Mouse (Mus musculus) layer of hippocampus, adult 9-10 months (tissue): ENCODE measurements around the gene Nip7.
"Not testable (repeated sequence)": the region's sequence is repeated elsewhere in the genome, so short reads cannot be mapped to it uniquely, and the experiment has no call there.

Experiments used
- DNase-seq: peaks from one replicate; pipeline ENCODE4 v3.0.0; 2022; ENCODE audit warnings: low spot score

Nip7 gene

DNA sequence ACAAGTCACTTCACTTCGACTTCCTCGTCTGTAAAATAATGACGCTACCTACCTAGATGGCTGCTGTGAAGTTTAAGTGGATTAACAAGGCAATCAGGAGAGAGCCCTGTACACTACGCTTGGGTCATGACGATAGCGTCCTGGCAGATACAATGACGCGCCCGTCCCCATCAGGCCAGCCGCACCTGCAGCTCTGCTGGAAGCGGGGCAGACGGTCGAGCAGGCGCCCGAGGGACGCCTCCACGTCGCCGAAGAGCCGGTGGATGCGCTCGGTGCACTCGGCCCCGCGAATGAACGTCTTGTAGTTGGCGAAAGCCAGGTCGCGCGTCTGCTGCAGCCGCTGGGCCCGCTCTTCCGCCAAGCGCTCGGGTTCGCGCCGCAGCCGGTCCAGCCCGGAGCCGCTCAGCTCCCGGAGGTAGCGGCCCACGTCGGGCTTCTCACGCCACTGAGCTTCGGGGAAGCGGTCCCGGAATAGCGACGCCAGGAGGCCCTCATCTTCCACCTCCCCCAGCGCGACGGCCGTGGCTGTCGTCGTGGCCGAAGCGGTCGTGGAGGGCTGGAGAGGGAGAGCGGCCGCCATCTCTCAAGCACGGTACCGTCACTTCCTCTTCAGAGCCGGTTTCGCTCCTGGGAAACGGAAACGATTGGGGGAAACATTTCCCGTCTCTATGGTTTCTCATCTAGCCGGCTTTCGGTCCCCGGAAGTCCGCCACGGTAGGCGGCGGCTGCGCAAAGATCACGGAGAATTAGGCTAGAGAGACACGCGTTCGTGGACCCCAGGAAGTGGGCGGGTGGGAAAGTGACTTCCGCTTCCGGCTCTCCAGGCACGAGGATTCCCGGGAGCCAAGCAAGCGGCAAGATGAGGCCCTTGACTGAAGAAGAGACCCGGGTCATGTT is at the start of gene Nip7, which contains the start of gene Cog8:
Gene Nip7, plus strand, starts transcription at position 802 of the 897 bp plus-strand sequence.
Gene Cog8, minus strand, starts transcription at position 614 of the 897 bp plus-strand sequence.
- DNase-seq: peak; percentile 94

DNA sequence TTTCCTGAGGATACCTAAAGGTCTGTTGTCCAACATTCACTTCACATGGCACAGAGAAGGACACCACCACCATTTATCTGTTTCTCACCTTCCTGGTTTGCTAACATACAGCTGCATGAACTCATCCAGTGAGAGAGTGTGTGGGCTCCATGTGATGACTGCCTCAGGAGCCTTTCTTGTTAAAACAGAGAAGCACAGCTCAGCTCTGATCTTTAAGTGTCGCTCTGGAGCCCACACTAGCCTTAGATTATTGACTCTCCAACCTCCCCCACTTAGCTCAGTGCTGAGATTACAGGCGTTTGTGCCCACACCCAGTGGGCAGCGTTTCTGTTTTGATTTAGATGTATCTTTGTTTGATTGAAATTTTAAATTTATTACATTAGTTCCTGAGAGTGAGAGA is 48.9 kb upstream of the Nip7 start:
- no peak for DNase-seq

DNA sequence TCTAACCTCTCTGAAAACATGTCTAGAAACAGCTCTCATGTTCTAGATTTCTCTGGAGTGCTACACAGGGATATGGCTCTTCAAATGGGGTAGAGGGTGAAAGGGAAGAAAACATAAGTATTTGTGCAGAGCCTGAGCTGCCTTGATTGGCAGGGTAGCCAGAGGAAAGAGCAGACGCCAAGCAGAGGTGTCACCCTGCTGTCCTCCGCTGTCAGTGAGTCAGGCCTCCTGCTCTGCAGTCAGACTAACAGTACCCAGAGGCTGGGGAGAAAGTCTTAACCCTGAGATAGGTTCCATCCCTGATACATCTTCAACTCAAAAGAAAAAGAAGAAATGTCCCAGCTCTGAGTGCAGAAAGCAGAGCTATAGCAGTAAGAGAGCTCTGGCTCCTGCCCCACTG is 44.0 kb upstream of the Nip7 start:
- DNase-seq: no peak

GRCm38 (mm10) chr8:107014915-107015314 is 41.8 kb upstream of the Nip7 start:
- no peak for DNase-seq

DNA sequence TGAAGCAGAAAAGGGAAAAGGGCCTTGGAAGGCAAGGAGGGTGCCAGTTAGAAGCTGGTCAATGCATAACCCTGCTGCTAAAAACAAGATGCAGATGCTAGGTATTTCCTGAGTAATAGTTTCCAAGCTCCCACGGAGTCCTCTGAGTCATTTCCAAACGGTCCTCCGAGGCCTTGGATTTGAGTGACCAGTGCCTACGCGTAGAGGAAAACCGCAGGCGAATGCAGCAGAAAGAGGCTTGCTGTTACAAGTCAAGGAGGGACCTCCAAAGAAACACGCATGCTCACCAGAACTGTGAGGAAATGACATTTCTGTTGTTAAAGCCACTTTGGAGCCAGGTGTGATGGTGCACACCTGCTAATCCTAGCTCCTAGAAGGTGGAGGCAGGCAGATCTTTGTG is 33.2 kb upstream of the Nip7 start:
- DNase-seq: no peak

- no peak for DNase-seq
Observed at GRCm38 (mm10) chr8:107029310-107029709, 27.4 kb upstream of the Nip7 start.

GRCm38 (mm10) chr8:107030058-107030457 is 26.6 kb upstream of the Nip7 start:
- DNase-seq: no peak

GRCm38 (mm10) chr8:107030650-107031576 is 25.8 kb upstream of the Nip7 start, which contains the start of gene Vps4a:
TSS of gene Vps4a (plus strand) at chr8:107031222.
- peak; percentile 96 for DNase-seq

DNA sequence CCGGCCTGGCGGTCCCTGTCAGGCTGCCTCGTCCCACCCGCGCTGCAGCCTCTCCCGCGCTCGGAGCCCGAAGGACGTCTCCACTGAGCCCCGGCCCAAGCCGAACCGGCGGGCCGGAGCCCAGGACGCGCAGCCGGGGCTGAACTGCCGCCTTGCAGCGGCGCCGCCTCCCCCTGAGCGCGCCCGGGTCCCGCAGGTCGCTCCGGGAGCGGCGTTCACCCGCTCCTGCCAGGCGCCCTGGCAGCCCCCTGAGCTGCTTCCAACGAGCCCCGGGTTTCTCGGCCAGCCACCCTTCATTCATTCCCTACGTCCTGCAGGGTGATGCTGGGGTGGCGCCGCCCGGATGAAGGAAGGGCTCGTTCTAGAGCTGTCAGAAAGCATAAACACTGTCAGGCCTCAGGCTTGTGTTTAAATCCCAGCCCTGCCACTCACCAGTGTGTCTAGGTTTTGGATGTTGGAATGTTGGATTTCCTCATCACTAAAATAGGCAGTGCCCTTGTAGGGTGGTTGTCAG is 25.0 kb upstream of the Nip7 start:
- DNase-seq: no peak

GRCm38 (mm10) chr8:107033609-107034008 is 23.1 kb upstream of the Nip7 start:
- DNase-seq: not testable (repeated sequence)

DNA sequence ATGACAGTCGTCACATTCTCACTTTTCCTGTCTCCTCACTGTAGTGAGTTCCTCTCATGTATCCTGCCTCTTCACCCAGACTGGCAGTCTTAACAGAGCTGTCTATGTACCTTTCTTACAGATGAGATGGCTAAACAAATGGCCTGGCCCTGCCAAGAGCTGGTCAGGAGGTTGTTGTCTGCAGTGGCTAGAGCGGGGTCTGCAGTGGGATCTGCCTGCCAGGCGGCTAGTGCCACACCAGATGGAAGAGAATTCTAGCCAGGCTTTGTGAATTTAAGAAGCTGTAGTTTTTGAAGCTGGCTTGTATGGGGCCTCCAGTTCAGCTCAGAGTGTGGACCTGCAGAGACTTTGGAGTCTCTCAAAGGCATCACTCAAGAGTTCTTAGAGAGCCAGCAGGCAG is 21.0 kb upstream of the Nip7 start:
- DNase-seq: no peak

- no peak for DNase-seq
Observed at GRCm38 (mm10) chr8:107036626-107037025, 20.1 kb upstream of the Nip7 start.

DNA sequence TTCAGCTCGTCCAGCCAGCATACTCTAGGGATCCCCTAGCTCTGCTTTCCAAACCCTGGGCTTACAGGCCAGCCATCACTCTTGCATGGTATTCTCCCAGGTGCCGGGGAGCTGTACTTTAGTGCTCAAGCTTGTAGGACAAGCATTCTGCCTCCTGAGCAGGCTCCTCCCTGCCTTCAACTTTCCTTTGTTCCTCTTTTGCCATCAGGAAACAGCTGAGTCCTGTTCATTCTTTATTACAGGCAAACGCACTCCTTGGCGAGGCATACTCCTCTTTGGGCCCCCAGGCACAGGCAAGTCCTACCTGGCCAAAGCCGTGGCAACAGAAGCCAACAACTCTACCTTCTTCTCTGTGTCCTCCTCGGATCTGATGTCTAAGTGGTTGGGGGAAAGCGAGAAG is 16.0 kb upstream of the Nip7 start:
- DNase-seq: no peak

DNA sequence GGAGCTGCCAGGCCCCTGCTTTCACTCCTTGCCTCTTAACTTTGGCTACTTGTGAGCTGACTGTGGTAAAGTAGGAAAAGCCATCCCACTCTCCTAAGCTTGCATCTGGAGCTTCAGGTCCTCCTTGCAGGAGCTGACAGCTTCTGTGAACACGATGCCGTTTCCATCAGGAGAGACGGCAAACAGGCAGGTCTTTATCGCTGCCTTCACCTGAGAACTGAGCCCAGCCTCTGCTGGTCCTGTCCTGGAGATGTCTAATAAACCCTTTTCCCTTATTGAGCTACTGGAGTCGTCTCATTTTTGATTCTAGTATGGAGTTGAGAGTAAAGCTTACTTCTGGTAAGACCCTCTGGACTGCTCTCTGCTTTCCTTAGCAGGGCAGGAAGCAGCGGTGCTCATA is 11.2 kb upstream of the Nip7 start:
- no peak for DNase-seq

DNA sequence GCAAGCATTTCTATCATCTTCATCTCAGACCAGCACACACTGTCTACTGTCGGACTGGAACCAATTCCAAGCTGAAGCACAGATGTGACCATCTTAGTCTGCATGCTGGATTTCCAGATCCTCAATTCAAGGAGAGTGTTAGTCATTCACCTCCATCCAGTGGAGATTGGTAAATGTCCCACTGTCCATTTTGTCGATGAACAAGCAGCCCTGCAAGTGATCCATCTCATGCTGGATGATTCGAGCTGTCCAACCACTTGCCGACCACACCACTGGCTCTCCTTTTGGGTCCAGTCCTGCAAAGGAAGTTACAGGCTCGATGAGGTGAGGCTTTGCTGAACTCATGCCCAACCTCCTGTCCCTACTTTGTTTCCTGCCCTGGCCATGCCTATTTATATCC is 9.7 kb upstream of the Nip7 start:
- no peak for DNase-seq

GRCm38 (mm10) chr8:107048061-107048941 is 8.4 kb upstream of the Nip7 start, which contains the start of gene Pdf:
TSS of gene Pdf (minus strand) at chr8:107048614.
- peak; percentile 55 for DNase-seq

DNA sequence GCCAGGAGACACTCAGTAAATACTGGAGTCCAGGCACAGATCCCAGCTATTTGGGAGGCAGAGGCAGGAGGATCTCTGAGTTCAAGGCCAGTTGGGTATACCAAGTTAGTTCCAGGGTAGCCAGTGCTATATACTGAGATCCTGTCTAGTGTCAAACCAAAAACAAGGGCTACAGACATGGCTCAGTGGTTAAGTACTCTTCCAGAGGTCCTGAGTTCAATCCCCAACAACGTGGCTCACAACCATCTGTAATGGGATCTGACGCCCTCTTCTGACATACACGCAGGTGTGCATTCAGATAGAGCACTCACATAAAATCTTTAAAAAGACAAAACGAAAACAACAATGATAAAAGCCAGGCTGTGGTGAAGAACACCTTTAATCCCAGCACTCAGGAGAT is 7.2 kb upstream of the Nip7 start:
- no peak for DNase-seq

- no peak for DNase-seq
Observed at GRCm38 (mm10) chr8:107052046-107052445, 4.6 kb upstream of the Nip7 start.

DNA sequence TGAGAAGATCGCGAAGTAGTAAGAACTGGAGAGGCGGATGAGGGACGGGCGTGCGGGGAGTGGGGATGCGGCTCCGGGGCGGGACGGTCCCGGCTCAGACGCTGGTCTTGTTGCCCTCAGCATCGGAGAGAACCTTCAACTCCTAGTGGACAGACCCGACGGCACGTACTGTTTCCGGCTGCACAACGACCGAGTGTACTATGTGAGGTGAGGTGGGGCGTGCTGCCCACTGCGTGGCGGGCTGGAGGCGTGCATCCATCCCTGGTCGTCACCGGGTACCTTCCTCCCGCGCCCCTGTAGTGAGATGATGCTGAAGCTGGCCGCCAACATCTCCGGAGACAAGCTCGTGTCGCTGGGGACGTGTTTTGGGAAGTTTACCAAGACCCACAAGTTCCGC is 294 bp downstream of the Nip7 start:
- no peak for DNase-seq

DNA sequence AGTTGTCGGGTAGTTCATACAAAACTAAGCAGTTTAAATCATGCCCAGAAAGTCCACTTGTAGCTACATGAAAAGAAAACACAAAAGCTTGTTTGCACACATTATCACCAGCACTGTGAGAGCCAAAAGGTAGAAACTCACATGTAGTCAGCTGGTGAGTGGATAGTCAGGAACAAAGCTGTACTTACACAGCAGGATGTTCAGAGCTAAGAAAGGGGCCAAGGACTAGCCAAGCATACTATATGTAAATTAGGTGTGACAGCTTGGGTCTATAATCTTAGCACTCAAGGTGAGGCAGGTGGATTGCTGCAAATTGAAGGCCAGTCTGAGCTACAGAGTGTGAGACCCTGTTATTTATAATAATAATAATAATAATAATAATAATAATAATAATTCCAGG is 5.9 kb downstream of the Nip7 start:
- no peak for DNase-seq
